Mouse (Mus musculus): ENCODE results near the gene Ubl7. TPM values are rescaled to one million over a fixed set of nuclear protein-coding genes. Genes with fewer than 3 reads are reported as not detected.

Gene Ubl7
- total and polyA plus RNA-seq, 2 experiments from 2014 or later = 116 to 152 TPM

GRCm38 (mm10) chr9:57964528-57965250 is 53.9 kb downstream of the Ubl7 start:
- H3K27ac ChIP-seq = no peak overlapping the region
- H3K4me1 ChIP-seq (ENCODE audit: insufficient read depth, low read length) = 0 out of 2 replicates have a peak, but pooled peaks cover 6% of the 10 kb centered on the region
- no peaks in the 10 kb centered on the region for H3K27me3 ChIP-seq (ENCODE audit: insufficient read depth, low read length)
- WGBS = 69% methylated on average over 6 of the region's 6 CpGs
- peaks cover 20% of the 10 kb centered on the region for H3K36me3 ChIP-seq (ENCODE audit: insufficient read depth, low read length)
- no peak overlapping the region for H3K4me3 ChIP-seq (ENCODE audit: low read length)
- no peak overlapping the region for H3K9ac ChIP-seq (replicated peaks; ENCODE audit: low read length)
- TF ChIP-seq CTCF (IDR thresholded peaks at IDR 0.05; ENCODE audit: low read depth) = no peak
- H3K9me3 ChIP-seq (ENCODE audit: low read length) = no peaks in the 10 kb centered on the region
- no peak overlapping the region for H3K4me2 ChIP-seq (ENCODE audit: low read depth, low read length)
- ATAC-seq = no peak
- no peak for DNase-seq (ENCODE audit: low spot score)

- Histone ChIP-seq H3K9me3 (ENCODE audit: low read length) (no peaks in the 10 kb centered on the region), H3K36me3 (ENCODE audit: insufficient read depth, low read length) (peaks cover 14% of the 10 kb centered on the region), H3K9ac (replicated peaks; ENCODE audit: low read length) (no peak overlapping the region), H3K27ac (no peak overlapping the region), H3K4me3 (ENCODE audit: low read length) (no peak overlapping the region), H3K27me3 (ENCODE audit: insufficient read depth, low read length) (no peaks in the 10 kb centered on the region), H3K4me1 (ENCODE audit: insufficient read depth, low read length) (0 out of 2 replicates have a peak, but pooled peaks cover 6% of the 10 kb centered on the region), H3K4me2 (ENCODE audit: low read depth, low read length) (no peak overlapping the region)
- no peak for DNase-seq (ENCODE audit: low spot score)
- WGBS = 60% methylated on average over 12 of the region's 12 CpGs
- TF ChIP-seq CTCF (IDR thresholded peaks at IDR 0.05; ENCODE audit: low read depth) = no peak
- no peak for ATAC-seq
Observed at GRCm38 (mm10) chr9:57965281-57966185, 54.8 kb downstream of the Ubl7 start.

DNA sequence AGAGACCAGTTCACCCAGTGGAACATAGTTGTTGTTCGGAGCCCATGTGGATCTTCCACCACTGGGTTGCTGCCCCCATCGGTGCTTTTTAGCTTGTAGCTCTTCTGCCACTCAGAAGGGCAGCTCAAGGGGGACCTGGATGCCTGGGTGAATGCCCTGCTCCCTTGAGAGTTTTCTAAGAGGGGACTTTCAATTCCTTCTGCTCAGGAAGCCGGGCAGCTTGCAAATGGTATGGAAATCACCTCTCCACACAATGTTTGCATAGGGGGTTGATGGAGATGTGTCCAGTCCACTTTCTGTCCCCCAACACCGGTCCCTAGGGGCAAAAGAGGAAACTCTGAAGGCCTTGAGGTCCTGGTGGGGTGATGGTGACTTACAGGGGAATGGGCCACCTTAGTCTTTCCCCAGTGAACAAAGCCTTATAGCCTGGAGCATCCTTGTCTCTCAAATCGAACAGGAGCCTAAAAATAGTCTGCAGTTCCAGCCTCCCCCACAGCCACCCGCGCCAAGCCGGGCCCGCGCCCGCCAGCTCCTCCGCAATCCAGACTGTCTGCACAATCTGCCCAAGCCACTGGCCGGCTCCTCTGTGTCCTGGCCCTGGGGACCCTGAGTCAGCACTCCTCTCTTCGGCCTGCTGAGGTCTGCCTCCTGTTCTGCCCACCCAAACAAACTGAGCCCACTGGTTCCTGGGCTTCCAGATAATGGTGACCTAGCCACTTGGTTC is 56.6 kb downstream of the Ubl7 start:
- 0 out of 2 replicates have a peak, but pooled peaks cover 6% of the 10 kb centered on the region for H3K4me1 ChIP-seq (ENCODE audit: insufficient read depth, low read length)
- no peaks in the 10 kb centered on the region for H3K9me3 ChIP-seq (ENCODE audit: low read length)
- H3K4me2 ChIP-seq (ENCODE audit: low read depth, low read length) = no peak overlapping the region
- no peak overlapping the region for H3K27ac ChIP-seq
- no peak overlapping the region for H3K4me3 ChIP-seq (ENCODE audit: low read length)
- TF ChIP-seq CTCF (IDR thresholded peaks at IDR 0.05; ENCODE audit: low read depth) = no peak
- DNase-seq (ENCODE audit: low spot score) = peak; percentile 26
- H3K9ac ChIP-seq (replicated peaks; ENCODE audit: low read length) = no peak overlapping the region
- no peaks in the 10 kb centered on the region for H3K36me3 ChIP-seq (ENCODE audit: insufficient read depth, low read length)
- WGBS = 73% methylated on average over 14 of the region's 14 CpGs
- ATAC-seq = no peak
- H3K27me3 ChIP-seq (ENCODE audit: insufficient read depth, low read length) = no peaks in the 10 kb centered on the region

GRCm38 (mm10) chr9:57968166-57968771 is 57.5 kb downstream of the Ubl7 start:
- TF ChIP-seq CTCF (IDR thresholded peaks at IDR 0.05; ENCODE audit: low read depth) = no peak
- Histone ChIP-seq H3K9ac (replicated peaks; ENCODE audit: low read length) (no peak overlapping the region), H3K27ac (no peak overlapping the region), H3K27me3 (ENCODE audit: insufficient read depth, low read length) (no peaks in the 10 kb centered on the region), H3K4me2 (ENCODE audit: low read depth, low read length) (no peak overlapping the region), H3K36me3 (ENCODE audit: insufficient read depth, low read length) (no peaks in the 10 kb centered on the region), H3K4me3 (ENCODE audit: low read length) (no peak overlapping the region), H3K9me3 (ENCODE audit: low read length) (no peaks in the 10 kb centered on the region), H3K4me1 (ENCODE audit: insufficient read depth, low read length) (0 out of 2 replicates have a peak, but pooled peaks cover 6% of the 10 kb centered on the region)
- WGBS = 89% methylated on average over 9 of the region's 9 CpGs
- ATAC-seq (no peak), DNase-seq (ENCODE audit: low spot score) (no peak)

DNA sequence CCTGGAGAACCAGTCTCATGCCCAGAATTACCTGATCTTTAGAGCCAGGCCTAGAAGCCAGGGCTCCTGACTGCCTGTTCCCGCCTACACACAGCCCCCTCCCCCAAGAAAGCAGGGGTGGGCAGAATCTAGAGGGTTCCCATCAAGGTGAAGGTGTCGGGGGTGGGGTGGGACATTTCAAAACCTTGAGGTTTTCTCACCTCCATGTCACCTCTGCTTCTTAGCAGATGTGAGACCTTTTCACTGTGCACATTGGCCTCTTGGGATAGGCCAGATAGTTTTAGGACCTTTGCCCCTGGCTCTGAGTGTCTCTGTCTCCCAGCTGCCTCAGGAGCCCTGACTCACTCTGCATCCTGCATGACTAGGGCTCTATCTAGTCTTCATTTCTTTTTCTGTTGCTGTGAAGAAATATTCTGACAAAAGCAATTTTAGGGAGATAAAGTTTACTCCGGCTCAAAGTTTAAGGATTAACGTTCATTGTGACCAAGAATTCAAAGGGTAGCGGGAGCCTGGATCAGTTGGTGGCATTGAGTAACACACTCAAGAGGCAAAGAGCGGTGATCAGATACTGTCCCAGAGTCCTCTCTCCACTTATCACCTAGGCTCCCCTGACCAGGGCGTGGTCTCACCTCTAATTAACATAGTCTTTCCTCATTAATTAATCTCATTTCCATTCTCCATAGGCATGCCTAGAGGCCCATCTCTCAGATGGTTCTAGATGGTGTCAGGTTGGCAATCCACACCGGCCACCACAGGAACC is 58.2 kb downstream of the Ubl7 start:
- TF ChIP-seq CTCF (IDR thresholded peaks at IDR 0.05; ENCODE audit: low read depth) = no peak
- no peaks in the 10 kb centered on the region for H3K27me3 ChIP-seq (ENCODE audit: insufficient read depth, low read length)
- H3K9ac ChIP-seq (replicated peaks; ENCODE audit: low read length) = no peak overlapping the region
- no peak overlapping the region for H3K4me3 ChIP-seq (ENCODE audit: low read length)
- 0 out of 2 replicates have a peak, but pooled peaks cover 6% of the 10 kb centered on the region for H3K4me1 ChIP-seq (ENCODE audit: insufficient read depth, low read length)
- WGBS = 91% methylated on average over 8 of the region's 8 CpGs
- DNase-seq (ENCODE audit: low spot score) (no peak), ATAC-seq (no peak)
- H3K27ac ChIP-seq = no peak overlapping the region
- H3K36me3 ChIP-seq (ENCODE audit: insufficient read depth, low read length) = no peaks in the 10 kb centered on the region
- no peak overlapping the region for H3K4me2 ChIP-seq (ENCODE audit: low read depth, low read length)
- no peaks in the 10 kb centered on the region for H3K9me3 ChIP-seq (ENCODE audit: low read length)
